Mouse (Mus musculus): ENCODE measurements at regions not wholly inside any gene's neighbourhood (a gene's known extent, or its start where the extent isn't known, plus 50 kb on each side); places are given as distances from the start of the nearest gene placed in this dataset.

DNA sequence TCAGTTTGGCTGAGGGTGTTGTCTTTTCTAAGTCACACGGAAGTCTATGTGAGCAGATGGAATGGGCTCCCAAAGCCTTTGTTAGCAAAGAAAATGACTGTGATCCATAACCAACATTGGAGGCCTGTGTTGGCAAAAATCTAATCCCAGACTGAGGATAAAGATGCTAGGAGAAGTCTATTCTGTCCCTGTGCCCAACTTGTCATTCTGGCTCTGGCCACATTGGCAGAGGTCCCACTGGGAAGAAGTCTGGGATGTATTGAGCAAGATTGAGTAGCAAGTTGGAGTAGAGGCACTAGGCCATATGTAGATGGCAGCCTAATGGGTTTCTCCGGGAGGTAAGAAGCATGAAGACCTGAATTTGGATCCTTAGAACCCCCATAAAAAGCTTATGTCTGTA, 54.1 kb downstream of the Nog start:
- in situ Hi-C loops (cut with MboI, MseI) = no loop called here

DNA sequence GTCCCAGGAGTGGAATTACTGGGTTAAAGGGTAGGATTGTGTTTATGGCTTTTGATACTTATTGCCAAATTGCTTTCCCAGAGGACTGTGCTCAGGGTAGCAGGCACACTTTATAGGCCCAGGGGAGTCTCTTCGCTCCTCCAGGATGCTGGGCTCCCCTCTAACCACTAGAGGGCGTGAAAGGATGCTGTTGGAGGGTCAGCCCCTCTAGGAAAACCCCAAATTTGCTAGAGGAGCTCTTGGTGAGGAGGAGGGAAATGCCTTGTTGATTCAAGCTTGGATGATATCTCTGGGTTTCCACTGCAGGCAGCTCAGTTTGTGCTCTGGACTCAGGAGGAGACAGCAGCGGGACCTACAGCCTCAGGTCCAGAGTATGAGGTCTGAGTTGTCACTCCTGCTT, 58.8 kb downstream of the Nog start:
- in situ Hi-C loops (cut with MboI, MseI) = no loop called here

DNA sequence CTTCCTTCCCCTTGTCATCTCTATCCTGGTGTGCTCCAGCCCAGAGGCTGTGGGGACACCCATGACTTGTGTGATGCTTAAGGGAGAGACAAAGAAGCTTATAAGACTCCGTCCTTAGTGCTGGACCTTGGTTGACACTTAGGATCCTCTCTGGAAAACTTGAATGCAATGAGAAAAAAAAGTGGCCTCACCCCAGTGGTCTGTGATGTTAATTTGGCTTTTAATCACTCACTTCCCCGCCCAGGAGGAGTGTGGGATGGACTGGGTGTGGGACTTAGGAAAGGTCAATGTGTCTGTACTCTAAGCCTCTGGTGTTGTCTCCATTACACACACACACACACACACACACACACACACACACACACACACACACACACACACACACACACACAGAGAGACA, 60.0 kb downstream of the Nog start:
- in situ Hi-C loops (cut with MboI, MseI) = no loop called here

DNA sequence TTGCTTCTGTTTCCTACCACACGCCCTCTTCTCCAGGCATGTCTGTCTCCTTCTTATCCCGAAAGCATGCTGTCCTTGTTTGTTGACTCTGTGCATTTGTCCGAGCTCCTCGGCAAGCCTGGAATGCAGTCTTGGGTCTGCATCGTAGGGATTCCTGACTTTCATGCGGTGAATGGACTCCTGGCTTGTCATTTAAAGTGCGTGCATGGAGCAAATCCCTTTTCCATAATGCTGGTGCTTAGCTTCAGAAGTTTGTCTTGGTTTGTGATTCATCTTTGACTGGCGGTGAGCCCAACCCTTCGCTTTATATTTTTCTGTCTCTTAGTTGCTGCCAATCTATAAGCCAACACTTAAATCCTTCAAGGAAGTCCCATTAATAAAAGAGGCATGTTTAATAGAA, 62.2 kb downstream of the Nog start:
- in situ Hi-C loops (cut with MboI, MseI) = no loop called here

DNA sequence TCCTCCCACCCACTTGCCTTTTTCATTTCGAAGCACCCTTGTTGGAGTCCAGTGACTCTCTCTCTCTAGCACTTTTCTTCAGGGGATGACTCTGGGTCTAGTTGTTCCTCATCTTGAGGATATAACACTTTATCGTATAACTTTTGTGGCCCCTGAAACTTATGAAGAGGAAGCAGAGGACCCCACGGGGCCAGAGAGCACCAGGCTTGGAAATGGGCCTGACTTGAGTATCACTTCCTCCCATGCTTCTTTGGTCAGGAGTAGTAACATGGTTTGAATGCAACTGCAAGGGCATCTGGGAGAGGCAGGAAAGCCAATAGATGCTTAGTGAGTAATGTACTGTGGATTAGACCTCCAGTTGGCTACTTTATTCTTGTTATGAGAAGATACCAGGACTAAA, 65.2 kb downstream of the Nog start:
- in situ Hi-C loops (cut with MboI, MseI) = no loop called here

DNA sequence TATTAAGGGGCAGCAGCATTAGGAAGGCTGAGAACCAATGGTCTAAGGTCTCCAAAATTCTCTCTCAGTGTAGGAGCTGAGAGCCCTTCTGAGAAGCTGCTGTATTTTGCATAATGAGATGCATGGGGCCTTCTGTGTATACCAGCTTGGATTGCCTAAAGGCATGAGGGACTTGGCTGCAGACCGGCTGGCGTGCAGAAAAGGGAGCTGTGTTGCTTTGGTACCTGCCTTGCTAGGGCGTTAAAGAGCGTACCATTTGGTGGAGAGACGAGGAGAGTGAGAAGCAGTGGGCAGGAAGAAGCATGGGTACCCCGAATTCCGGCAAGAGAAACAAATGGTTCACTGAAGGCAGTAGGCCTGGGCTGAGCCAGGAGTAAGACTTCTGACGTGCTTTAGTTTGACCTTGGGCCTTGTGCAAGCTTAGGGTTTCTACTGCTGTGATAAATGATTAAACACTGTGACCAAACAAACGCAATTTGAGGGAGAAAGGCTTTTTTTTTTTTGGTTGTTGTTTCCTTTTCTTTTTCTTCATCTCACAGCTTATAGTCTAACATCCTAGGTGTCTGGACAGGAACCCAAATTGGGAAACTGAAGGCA, 69.2 kb downstream of the Nog start:
- in situ Hi-C loops (cut with MboI, MseI) = no loop called here

DNA sequence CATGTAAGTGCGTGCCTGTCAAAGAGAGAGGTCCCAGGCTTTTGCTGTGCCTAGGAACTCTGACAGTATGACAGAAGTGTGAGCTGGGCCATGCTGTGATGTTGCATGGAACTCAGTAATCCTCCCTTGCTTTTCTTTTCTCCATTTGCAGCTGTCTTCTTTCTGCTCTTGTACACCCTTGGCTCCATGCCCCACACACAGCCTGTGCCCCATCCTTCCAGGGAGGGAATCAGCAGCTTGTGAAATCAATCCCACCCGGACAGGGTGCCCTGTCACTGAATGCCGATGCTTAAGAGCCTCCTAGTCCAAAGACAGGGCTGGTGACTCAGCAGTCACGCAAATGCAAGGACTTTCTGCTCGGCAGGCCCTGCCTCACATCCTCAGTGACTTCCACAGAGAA, 72.4 kb downstream of the Nog start:
- in situ Hi-C loops (cut with MboI, MseI) = no loop called here

DNA sequence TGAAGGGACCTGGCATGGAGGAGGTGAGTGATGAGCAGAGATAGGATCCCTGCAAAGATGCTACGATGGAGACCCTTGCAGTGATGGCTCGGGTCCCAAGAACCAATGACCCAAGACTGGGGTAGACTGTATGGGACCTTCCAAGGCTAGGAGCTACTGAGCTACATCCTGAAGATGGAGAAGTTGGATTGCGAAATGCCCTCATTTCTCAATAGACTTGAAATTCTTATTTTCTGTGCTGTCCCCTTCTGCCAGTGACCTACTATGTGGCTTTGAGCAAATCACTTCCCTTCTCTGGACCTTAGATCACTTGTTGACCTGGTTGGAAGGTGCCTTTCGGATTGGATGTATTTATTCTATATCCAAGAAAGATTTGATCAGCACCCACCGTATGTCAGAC, 88.9 kb downstream of the Nog start:
- in situ Hi-C loops (cut with MboI, MseI) = no loop called here

DNA sequence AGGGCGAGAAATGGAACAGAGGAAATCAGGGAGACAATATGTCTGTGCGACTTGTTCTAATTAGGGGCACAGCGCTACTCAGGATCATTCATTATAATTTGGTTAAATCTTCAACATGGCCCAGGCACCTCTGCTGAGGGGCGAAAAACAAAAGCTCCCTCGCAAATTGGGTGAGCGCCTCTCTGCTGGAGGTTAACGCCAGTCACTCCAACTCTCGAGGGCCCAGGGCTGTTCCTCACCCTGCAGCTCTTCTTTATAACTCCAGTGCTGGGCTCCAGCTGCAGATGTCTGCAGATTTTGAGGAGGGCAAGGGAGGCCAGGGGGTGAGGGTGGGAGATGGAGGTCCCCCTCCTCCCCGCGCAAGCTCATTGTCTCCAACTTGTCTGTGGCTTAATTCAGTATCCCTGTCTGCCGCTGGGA, 92.6 kb downstream of the Nog start:
- in situ Hi-C loops (cut with MboI, MseI) = no loop called here

DNA sequence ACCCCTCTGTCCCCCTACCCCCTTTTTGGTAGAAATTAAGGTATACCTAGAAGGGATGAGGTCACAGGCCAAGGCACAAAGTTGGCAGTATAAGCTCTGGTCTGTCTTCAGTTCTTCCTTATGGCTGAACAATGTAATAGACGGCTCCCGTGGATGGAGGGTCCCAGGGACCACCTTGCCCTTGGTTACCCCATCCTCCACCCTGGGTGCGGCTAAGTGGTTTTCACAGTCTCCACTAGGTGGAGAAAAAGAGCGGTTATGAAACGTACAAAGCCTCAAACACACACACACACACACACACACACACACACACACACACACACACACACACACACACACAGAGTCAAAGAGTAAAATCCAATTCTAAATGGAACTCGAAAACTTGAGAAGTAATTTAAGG, 93.1 kb downstream of the Nog start:
- in situ Hi-C loops (cut with MboI, MseI) = no loop called here

DNA sequence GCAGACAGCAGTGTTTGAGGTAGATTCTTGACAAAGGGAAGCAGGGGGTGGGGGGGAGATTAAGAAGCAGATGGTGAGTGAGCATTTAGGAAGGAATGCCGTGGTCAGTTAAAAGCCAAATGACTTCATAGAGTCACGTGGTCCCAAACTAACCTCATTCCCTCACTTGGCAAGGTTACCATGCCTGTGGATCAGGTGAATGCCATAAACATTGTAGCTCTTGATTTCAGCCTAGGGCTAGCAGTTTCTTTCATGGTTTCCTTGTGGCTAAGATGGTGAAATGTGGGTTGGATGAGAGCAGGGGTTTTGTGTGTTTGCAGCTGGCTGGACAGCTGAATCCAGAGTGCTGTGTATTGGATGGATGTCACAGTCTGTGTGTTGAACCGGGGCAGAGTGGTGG, 95.3 kb downstream of the Nog start:
- in situ Hi-C loops (cut with MboI, MseI) = no loop called here

DNA sequence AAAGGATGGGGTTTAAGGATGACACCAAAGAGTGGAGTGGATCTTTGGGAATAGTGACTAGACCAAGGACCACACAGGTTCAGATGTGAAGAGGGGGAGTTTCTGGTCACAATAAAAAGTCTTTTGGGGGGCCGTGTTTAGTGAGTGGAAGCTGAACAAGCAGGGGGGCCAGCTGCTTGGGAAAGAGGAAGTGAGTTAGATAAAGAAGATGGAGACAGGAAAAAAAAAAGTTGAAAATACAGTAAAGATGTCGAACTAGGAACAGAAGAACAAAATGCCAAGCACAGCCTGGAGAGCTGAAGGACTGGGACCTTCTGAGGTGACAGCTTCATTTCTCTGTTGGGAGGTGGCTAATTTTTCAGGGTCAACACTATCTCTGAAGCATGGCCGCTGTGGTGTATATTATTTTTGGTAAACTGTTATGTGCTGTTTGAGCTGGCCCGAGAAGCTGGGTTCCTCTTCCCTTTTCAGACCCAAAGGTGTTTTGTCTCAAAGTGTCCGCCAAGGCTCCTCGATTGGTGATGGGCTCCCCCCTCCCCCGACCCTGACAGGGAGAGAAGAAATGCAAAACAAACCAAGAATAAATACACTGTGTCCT, 97.1 kb downstream of the Nog start:
- in situ Hi-C loops (cut with MboI, MseI) = no loop called here

DNA sequence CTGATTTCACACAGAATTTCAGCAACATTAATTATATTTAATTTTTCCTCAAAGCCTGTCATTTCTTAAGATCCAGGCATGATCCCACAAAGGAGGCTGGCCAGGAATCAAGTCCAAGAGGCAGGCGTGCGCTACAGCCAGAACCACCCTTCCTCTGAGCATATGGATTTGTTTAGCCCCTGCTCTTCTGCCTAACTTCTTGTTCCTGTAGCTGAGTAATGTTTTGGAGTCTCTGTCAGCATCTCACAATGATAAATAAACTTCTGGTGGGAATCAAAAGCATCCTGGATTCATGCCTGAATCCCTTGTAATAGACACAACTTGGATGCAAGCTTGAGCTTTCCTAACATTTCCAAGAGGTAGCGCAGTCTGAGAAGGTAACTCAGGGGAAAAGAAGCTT, 101.7 kb downstream of the Nog start:
- in situ Hi-C loops (cut with MboI, MseI) = no loop called here

DNA sequence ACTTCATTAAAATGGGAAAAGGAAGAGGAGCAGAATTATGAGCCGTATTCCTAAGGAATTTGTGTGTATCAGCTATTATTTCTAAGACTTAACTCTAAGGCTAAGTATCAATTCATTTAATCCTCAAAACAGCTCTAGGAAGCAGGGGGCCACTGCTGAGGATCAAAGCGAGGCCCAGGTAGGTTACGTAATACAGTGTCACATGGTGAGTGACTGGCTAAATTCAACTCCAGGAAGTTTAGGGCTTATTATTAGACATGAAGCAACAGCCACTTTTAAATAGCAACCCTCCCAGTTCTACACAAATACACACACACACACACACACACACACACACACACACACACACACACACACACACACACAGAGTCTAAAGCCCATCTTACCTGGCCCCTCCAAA, 109.3 kb downstream of the Nog start:
- in situ Hi-C loops (cut with MboI, MseI) = no loop called here

DNA sequence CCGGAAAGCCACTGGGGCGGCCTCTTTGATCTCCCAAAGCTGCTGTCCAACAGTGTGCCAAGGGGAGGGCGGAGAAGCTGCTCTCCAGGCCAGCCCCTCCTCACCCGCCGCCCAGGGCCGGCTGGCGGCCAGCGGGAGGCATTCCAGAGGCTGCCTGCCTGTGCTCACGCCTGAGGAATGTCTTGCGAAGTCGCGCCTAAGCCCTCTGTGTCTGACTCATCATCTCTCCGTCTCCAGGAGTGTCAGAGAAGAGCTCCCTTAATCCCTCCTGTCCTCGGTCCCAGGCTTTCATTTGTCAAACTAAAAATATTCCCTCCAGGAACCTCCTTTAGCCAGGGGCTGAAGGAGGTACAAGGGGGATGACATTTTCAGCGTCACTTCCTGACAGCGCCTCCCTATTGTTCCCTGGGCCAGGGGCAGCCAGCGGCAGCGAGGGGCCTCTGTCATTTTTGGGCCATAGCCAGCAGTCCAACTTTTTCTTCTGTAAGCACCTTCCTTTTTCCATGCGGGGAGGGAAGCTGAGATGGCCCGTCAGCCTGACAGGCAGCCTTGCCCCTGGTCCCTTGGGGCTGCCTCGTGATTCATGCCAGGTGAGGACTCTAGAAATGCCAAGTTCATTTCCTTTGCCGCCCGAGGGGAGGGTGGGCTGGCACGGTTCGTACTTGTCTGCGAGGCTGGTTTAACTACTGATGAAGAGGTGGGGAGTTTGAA, 113.4 kb downstream of the Gm525 start:
- in situ Hi-C loops (cut with MboI, MseI) = no loop called here

DNA sequence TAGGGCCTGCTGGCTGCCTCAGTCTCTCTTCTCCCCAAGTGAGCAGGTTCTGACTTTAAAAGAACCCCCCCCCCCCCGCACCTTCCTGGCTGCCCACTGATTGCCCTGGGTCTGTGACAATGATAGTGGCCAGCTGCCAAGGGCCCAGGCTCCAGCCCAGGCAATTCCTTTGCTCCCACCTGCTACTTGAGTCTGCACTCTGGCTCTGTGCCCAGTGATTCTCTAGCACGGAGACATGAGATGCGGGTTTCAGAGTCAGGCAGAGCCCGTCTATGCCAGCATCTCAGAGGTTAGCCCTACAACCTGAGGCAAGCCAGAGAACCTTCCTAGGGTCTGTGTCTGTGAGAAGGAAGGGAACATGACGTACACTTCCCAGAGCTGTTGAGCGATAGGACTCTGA, 112.2 kb downstream of the Gm525 start:
- in situ Hi-C loops (cut with MboI, MseI) = no loop called here

DNA sequence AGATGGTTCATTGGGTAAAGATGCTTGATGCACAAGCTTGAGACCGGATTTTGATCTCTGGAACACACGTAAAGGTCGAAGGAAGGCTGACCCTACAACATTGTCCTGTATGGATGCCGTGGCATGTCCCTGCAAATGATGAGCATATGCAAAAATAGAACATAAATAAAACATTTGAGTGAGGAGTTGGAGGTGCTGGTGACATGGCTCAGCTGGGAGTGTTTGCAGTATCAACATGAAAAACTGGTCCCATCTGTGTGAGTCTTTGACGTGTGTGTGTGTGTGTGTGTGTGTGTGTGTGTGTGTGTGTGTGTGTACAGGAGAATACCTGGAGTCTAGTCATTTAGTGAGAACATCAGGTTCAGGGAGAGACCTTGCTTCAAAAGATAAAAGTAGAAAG, 107.8 kb downstream of the Gm525 start:
- in situ Hi-C loops (cut with MboI, MseI) = no loop called here

DNA sequence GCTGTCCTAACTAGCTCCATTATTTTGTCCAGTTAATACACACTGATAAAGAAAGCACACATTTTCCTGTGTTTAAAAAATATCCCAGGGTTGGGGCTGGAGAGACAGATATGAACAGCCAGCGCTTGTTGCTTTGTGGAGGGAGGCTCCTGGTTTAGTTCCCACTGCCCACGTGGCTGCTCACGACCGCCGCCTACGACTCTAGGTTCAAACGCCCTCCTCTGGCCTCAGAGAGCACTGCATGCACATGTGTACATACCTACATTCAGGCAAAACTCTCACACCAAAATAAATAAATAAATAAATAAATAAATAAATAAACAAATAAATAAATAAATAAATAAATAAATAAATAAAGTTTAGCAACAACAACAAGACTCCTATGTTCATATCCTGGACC, 104.8 kb downstream of the Gm525 start:
- in situ Hi-C loops (cut with MboI, MseI) = no loop called here

DNA sequence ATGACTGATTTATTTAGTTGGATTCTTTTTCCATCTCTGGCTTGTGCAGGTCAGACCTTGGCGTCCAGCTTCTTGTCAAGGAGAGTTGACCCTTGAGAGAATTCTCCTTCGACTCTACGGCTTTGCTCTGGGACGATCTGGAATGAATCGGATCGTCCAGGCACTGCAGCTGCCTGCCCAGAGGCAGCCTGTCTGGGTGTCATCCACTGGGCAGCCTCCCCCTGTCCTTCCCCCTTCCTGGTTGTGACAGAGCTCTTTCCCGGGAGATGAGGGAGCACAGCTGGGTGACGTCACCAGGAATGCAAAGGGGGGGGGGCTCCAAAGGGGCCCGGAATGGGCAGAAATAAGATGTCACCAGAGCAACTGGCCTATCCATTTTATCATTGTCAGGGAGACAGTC, 101.9 kb downstream of the Gm525 start:
- in situ Hi-C loops (cut with MboI, MseI) = no loop called here

DNA sequence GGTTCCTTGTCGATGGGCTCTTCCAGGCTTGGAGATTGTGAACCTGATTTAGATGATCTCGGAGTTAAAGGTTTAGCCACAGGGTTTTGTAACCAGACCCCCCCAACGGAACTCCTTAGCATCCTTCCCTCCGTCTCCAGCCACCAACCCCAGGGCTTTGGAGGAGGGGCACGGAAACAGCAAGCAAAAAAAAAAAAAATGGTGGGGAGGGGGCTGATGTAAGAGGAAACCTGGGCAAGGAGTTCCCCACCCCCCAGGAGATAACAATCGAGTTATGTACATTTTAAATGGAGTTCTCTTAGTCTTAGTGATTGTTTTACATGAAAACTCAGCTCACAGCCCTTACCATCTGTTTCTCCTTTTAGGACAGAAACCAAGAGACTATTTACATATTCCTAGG, 101.3 kb downstream of the Gm525 start:
- in situ Hi-C loops (cut with MboI, MseI) = no loop called here

DNA sequence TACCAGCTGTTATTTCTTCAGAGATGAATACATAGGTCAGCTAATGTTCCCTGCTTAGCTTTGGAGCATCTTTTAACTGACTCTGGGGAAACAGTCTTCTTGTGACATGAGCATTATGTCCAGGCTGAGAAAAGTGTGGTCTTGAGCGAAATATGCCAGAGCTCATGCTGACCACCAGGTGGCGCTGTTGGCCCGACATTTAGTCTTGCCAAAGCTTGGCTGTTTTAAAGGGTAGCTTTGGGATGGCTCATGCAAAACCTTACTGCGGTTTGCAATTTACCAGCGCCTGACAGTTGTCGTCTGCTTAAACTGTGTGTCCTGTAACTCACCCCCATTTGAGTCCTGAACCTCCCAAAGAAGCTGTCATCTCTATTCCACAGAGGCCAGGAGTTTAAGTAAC, 91.6 kb downstream of the Gm525 start:
- in situ Hi-C loops (cut with MboI, MseI) = loop anchor here (5.0 to 10.0 kb wide), 2 partner anchors 137 to 560 kb away; partner anchors contain the start of gene Nog

DNA sequence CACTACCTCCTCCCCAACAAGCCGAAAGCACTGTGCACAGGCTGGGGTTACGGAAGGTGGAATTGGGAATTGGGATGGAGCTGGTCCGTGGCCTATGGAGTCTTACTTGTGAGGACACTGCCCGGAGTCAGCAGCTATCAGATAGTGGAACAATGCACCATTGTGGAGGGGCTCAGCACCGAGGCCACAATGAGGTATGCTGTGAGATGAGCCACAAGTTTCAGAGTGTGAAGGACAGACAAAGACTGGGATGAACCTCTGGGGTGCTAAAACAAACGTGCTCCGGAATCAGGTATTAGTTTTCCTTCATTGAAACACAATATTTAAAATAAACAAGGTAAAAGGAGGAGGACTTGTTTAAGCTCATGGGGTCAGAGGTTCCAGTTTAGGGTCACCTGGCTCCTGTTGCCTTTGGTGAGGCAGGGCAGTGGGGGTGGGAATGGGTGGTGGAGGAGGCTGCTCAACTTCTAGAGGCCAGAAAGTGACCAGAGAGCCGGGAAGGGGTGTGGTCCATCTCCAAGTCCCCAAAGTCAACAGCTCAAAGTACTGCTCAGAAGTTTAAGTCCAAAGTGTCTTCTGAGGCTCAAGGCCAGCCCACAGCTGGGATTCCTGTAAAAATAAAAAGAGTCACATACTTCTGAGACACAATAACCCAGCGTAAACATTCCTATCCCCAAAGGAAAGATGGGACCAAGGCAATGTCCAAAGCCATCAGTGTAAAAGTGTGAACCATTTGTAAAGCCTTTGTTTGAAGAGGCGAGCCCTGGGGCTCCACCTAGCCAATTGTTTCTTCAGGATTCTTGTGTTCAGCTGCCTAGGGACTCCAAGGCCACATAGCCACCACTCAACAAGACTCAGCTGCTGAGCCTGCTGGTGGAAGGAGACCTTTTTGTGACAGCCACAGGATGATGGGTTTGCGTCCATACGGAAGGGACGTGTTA, 80.1 kb downstream of the Gm525 start:
- in situ Hi-C loops (cut with MboI, MseI) = no loop called here

All from T-helper 2 cell (primary cell).